Mouse (Mus musculus) liver, embryonic 11.5 days (tissue): ENCODE measurements around the gene Gsdmc4. TPM values are rescaled to one million over a fixed set of nuclear protein-coding genes. Genes with fewer than 3 reads are reported as not detected.
A peak's percentile ranks its signal among the peaks of the same experiment; 100 is the strongest.
"Not testable (repeated sequence)": the region's sequence is repeated elsewhere in the genome, so short reads cannot be mapped to it uniquely, and the experiment has no call there.

Source experiments
- ATAC-seq: fragments of 200-750 bp; cut with Nextera tagmentation; replicated peaks from 2 replicates; pipeline ENCODE4 v1.8.0; 2017; ENCODE audit warnings: moderate number of reproducible peaks, mild to moderate bottlenecking, moderate TSS enrichment, moderate library complexity; ENCODE audit not compliant: low FRiP score
- DNase-seq: peaks from one replicate; pipeline ENCODE4 v3.0.0-alpha.2; 2017; ENCODE audit warnings: low spot score
- H3K27ac ChIP-seq: fragments of 300-500 bp; sonication (generic); 2 replicates; pipeline ENCODE4 v1.5.1; 2014; ENCODE audit warnings: mild to moderate bottlenecking, low read depth, low read length, control low read depth
- H3K27me3 ChIP-seq: fragments of 300-500 bp; sonication (generic); replicated peaks from 2 replicates; pipeline ENCODE4 v1.6.1; 2014; ENCODE audit warnings: low read length, mixed read lengths; ENCODE audit not compliant: control insufficient read depth, insufficient read depth
- H3K36me3 ChIP-seq: fragments of 300-500 bp; sonication (generic); 2 replicates; pipeline ENCODE4 v1.6.1; 2014; ENCODE audit warnings: mild to moderate bottlenecking, low read length, moderate library complexity, mixed read lengths; ENCODE audit not compliant: control insufficient read depth, insufficient read depth
- H3K4me1 ChIP-seq: fragments of 300-500 bp; sonication (generic); replicated peaks from 2 replicates; pipeline ENCODE4 v1.6.1; 2014; ENCODE audit warnings: low read length, mixed read lengths; ENCODE audit not compliant: control insufficient read depth, insufficient read depth
- H3K4me2 ChIP-seq: fragments of 300-500 bp; sonication (generic); 2 replicates; pipeline ENCODE4 v1.6.1; 2014; ENCODE audit warnings: mild to moderate bottlenecking, control low read depth, moderate library complexity
- H3K4me3 ChIP-seq: fragments of 300-500 bp; sonication (generic); 2 replicates; pipeline ENCODE4 v1.5.1; 2014; ENCODE audit warnings: low read depth, low read length, control low read depth
- H3K9ac ChIP-seq: fragments of 300-500 bp; sonication (generic); 2 replicates; pipeline ENCODE4 v1.6.1; 2014; ENCODE audit warnings: low read depth, low read length, control low read depth
- H3K9me3 ChIP-seq: fragments of 300-500 bp; sonication (generic); 2 replicates; pipeline ENCODE4 v1.6.1; 2016; ENCODE audit warnings: low read length, inconsistent platforms, mixed read lengths; ENCODE audit not compliant: control insufficient read depth
- WGBS: fragments of 180-500 bp; shearing (Covaris S2); extraction: QIAGEN DNeasy Blood & Tissue Kit; methylation state at CpG from one replicate; pipeline ENCODE4 v1.1.7; 2014; 5-methylcytosine and 5-hydroxymethylcytosine counted together
- polyA plus RNA-seq: library from polyadenylated mRNA; unstranded; fragments of >200 nt; fragmentation: Nextera tagmentation; extraction: Ambion mirVana; gene quantifications from 2 replicates; pipeline ENCODE4 v1.2.1, GENCODE M21; 2014

Gsdmc4 gene
- polyA plus RNA-seq, 1 experiment from 2014 or later = not detected

- H3K27me3 ChIP-seq = no peaks in the 10 kb centered on the region
- WGBS = 88% methylated on average over 1 of the region's 1 CpGs
- DNase-seq = no peak
- H3K4me2 ChIP-seq = no peak overlapping the region
- H3K9me3 ChIP-seq = no peaks in the 10 kb centered on the region
- no peak overlapping the region for H3K27ac ChIP-seq
- no peak for ATAC-seq
- H3K4me1 ChIP-seq = no peaks in the 10 kb centered on the region
- no peak overlapping the region for H3K9ac ChIP-seq
- no peaks in the 10 kb centered on the region for H3K36me3 ChIP-seq
- no peak overlapping the region for H3K4me3 ChIP-seq
Observed at GRCm38 (mm10) chr15:63924484-63924883, 12.4 kb upstream of the Gsdmc4 start.

GRCm38 (mm10) chr15:63921618-63922017 lies 9.5 kb upstream of the Gsdmc4 start:
- DNase-seq, H3K27me3 ChIP-seq, ATAC-seq, H3K27ac ChIP-seq, H3K4me1 ChIP-seq, H3K4me2 ChIP-seq, H3K9me3 ChIP-seq, H3K9ac ChIP-seq, H3K36me3 ChIP-seq, H3K4me3 ChIP-seq: not testable (repeated sequence)
- 60% methylated on average over 2 of the region's 5 CpGs for WGBS

- H3K9me3 ChIP-seq, H3K9ac ChIP-seq, H3K4me2 ChIP-seq, H3K27me3 ChIP-seq, H3K27ac ChIP-seq, DNase-seq, ATAC-seq, H3K36me3 ChIP-seq, H3K4me1 ChIP-seq, H3K4me3 ChIP-seq: not testable (repeated sequence)
- WGBS = 62% methylated on average over 1 of the region's 2 CpGs
Observed at GRCm38 (mm10) chr15:63919728-63920127, 7.6 kb upstream of the Gsdmc4 start.

GRCm38 (mm10) chr15:63916584-63916983 lies 4.5 kb upstream of the Gsdmc4 start:
- 83% methylated on average over 3 of the region's 4 CpGs for WGBS
- not testable (repeated sequence) for DNase-seq, H3K27ac ChIP-seq, H3K9ac ChIP-seq, H3K4me1 ChIP-seq, ATAC-seq, H3K4me2 ChIP-seq, H3K9me3 ChIP-seq, H3K27me3 ChIP-seq, H3K4me3 ChIP-seq, H3K36me3 ChIP-seq

GRCm38 (mm10) chr15:63909896-63910295 lies 2.2 kb downstream of the Gsdmc4 start:
- not testable (repeated sequence) for H3K27ac ChIP-seq, DNase-seq, H3K4me2 ChIP-seq, H3K9ac ChIP-seq, H3K9me3 ChIP-seq, ATAC-seq, H3K4me3 ChIP-seq, H3K36me3 ChIP-seq, H3K27me3 ChIP-seq, H3K4me1 ChIP-seq

- H3K27me3 ChIP-seq, H3K4me1 ChIP-seq, H3K9me3 ChIP-seq, H3K27ac ChIP-seq, H3K36me3 ChIP-seq, H3K9ac ChIP-seq, H3K4me3 ChIP-seq, ATAC-seq: not testable (repeated sequence)
- peak overlapping the region; percentile 38; the same call in 1 of the 2 replicates for H3K4me2 ChIP-seq
- 27% methylated on average over 9 of the region's 9 CpGs for WGBS
- peak; percentile 37 for DNase-seq
Observed at GRCm38 (mm10) chr15:63895560-63896353, 16.3 kb downstream of the Gsdmc4 start.

GRCm38 (mm10) chr15:63888440-63888839 lies 23.7 kb downstream of the Gsdmc4 start:
- H3K27ac ChIP-seq, ATAC-seq, H3K4me1 ChIP-seq, H3K27me3 ChIP-seq, DNase-seq, H3K4me2 ChIP-seq, H3K36me3 ChIP-seq, H3K4me3 ChIP-seq, H3K9ac ChIP-seq, H3K9me3 ChIP-seq: not testable (repeated sequence)
- 62% methylated on average over 5 of the region's 5 CpGs for WGBS

- not testable (repeated sequence) for H3K27me3 ChIP-seq, H3K9ac ChIP-seq, H3K9me3 ChIP-seq, H3K36me3 ChIP-seq, H3K4me3 ChIP-seq, H3K4me2 ChIP-seq, H3K4me1 ChIP-seq, DNase-seq, ATAC-seq, H3K27ac ChIP-seq
- WGBS = no CpG with 5 or more reads among the region's 5 CpGs
Observed at GRCm38 (mm10) chr15:63887949-63888348, 24.1 kb downstream of the Gsdmc4 start.

GRCm38 (mm10) chr15:63878458-63878857 lies 33.6 kb downstream of the Gsdmc4 start, which contains the start of gene Gsdmc3:
Gsdmc3 (minus strand) TSS chr15:63878558.
- not testable (repeated sequence) for H3K27me3 ChIP-seq, ATAC-seq, H3K4me2 ChIP-seq, H3K9me3 ChIP-seq, H3K4me1 ChIP-seq, H3K4me3 ChIP-seq, H3K36me3 ChIP-seq, H3K9ac ChIP-seq, DNase-seq, H3K27ac ChIP-seq
- 81% methylated on average over 1 of the region's 3 CpGs for WGBS
